Mouse (Mus musculus) kidney, adult 2 months (tissue): ENCODE results near the gene Wnt9b. TPM values are rescaled to one million over a fixed set of nuclear protein-coding genes. Genes with fewer than 3 reads are reported as not detected.

Source experiments
- DNase-seq: peaks from one replicate; pipeline ENCODE4 v3.0.0; 2021
- H3K27ac ChIP-seq: fragments of 200-500 bp; 2 replicates; pipeline ENCODE4 v1.5.1; 2012; ENCODE audit warnings: low read depth, low read length, control low read depth, inconsistent platforms; ENCODE audit not compliant: insufficient read depth
- H3K27me3 ChIP-seq: fragments of 200-500 bp; replicated peaks from 2 replicates; pipeline ENCODE4 v1.6.1; 2012; ENCODE audit warnings: mild to moderate bottlenecking, moderate library complexity, low read length, inconsistent platforms; ENCODE audit not compliant: control insufficient read depth, insufficient read depth
- H3K36me3 ChIP-seq: fragments of 200-500 bp; 2 replicates; pipeline ENCODE4 v1.6.1; 2012; ENCODE audit warnings: mild to moderate bottlenecking, moderate library complexity, low read length, inconsistent platforms; ENCODE audit not compliant: control insufficient read depth, insufficient read depth
- H3K4me1 ChIP-seq: fragments of 200-500 bp; 2 replicates; pipeline ENCODE4 v1.6.1; 2011; ENCODE audit warnings: low read length; ENCODE audit not compliant: control insufficient read depth, insufficient read depth
- H3K4me3 ChIP-seq: fragments of 200-500 bp; 2 replicates; pipeline ENCODE4 v1.5.1; 2011; ENCODE audit warnings: mild to moderate bottlenecking, low read depth, low read length, control low read depth; ENCODE audit not compliant: insufficient read depth
- CTCF ChIP-seq: fragments of 200-500 bp; conservative IDR thresholded peaks from 2 replicates; pipeline ENCODE4 v1.5.1; 2011; ENCODE audit warnings: low read depth, mild to moderate bottlenecking, control low read depth, low read length, moderate library complexity, mixed read lengths; ENCODE audit not compliant: insufficient read depth, insufficient read length
- POLR2A ChIP-seq: fragments of 200-500 bp; IDR thresholded peaks from one replicate; pipeline ENCODE4 v1.6.1; 2011; ENCODE audit warnings: low read depth, low read length, control low read depth
- WGBS: fragments of 180-500 bp; shearing (Covaris S2); methylation state at CpG from one replicate; pipeline ENCODE4 v1.1.7; 2018; 5-methylcytosine and 5-hydroxymethylcytosine counted together
- polyA plus RNA-seq: library from polyadenylated mRNA; depleted of rRNA; stranded (reverse); fragments of >200 nt; gene quantifications from 2 replicates; pipeline ENCODE4 v1.2.3, GENCODE M21; 2012

Wnt9b gene
- polyA plus RNA-seq, 1 experiment, result 2.7 TPM

- no peak for TF ChIP-seq POLR2A
- TF ChIP-seq CTCF, result no peak
- Histone ChIP-seq H3K36me3 (no peaks in the 10 kb centered on the region), H3K4me3 (no peak overlapping the region), H3K27me3 (no peaks in the 10 kb centered on the region), H3K4me1 (peaks cover 31% of the 10 kb centered on the region), H3K27ac (peak overlapping the region; percentile 33; the same call in 1 of the 2 replicates)
- WGBS, result 62% methylated on average over 2 of the region's 2 CpGs
- peak; percentile 74 for DNase-seq
Measured at GRCm38 (mm10) chr11:103714074-103714473, 35.5 kb downstream of the Wnt9b start.

DNA sequence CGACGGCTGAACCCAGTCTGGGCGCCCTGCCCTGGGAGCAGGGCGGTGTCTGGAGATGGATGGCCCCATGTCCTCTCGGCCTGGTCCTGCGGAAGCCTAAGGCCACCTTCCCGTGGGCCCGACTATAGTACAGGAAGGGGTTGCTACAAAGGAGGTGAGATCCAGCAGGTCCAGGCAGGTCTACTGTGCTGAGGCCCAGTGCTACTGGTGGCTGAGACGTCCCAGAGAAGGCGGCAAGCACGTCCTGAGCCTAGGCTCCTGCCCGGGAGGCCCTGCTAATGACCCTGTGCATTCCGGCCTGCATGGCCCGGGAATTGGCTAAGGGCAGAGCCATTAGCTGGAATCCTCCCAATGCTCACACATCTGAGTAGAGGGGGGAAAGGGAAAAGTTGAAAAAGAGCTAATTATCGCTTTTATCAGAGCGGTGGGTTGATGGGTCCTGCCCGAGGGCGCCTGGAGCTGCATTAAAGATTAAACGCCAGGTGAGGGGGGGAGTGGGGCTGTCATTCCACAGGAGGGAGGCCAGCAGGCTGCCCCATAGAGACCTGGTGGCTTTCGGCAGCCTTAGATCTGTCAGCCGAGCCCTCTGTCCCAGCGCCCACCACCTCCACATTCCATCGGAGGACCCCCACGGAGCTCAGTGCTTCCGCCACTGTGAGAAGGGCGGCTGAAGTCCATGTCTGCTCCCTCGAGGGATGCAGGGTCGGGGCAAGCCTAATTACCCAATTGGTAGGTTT lies 37.6 kb downstream of the Wnt9b start:
- Histone ChIP-seq H3K4me3 (no peak overlapping the region), H3K27me3 (no peaks in the 10 kb centered on the region), H3K4me1 (peaks cover 37% of the 10 kb centered on the region), H3K36me3 (no peaks in the 10 kb centered on the region), H3K27ac (no peak overlapping the region)
- WGBS, result 35% methylated on average over 28 of the region's 28 CpGs
- peak; percentile 59 for DNase-seq
- no peak for TF ChIP-seq POLR2A
- no peak for TF ChIP-seq CTCF

DNA sequence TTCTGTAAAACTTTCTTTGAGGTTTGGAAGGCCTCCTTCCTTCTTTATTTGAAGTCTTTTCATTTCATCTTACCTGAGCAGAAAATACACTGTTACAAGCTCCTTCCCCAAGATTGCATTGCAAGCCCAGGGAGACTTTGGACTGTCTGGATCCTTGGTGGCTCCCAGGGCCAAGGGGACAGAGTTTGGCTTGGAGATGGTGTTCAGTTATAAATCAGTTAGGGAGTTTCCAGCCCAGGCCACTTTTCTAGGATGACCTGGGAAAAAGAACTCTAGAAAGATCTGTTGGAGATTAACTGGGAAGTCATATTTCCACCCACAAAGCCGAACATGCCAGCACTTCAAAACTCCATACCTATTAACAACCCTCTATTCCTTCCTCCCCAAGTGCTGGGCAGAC lies 39.6 kb downstream of the Wnt9b start:
- peak overlapping the region; percentile 49 for H3K27ac ChIP-seq
- WGBS, result 50% methylated on average over 1 of the region's 1 CpGs
- TF ChIP-seq POLR2A, result no peak
- no peak for TF ChIP-seq CTCF
- DNase-seq, result peak; percentile 82
- no peaks in the 10 kb centered on the region for H3K36me3 ChIP-seq
- H3K27me3 ChIP-seq, result no peaks in the 10 kb centered on the region
- H3K4me3 ChIP-seq, result no peak overlapping the region
- peaks cover 37% of the 10 kb centered on the region for H3K4me1 ChIP-seq

DNA sequence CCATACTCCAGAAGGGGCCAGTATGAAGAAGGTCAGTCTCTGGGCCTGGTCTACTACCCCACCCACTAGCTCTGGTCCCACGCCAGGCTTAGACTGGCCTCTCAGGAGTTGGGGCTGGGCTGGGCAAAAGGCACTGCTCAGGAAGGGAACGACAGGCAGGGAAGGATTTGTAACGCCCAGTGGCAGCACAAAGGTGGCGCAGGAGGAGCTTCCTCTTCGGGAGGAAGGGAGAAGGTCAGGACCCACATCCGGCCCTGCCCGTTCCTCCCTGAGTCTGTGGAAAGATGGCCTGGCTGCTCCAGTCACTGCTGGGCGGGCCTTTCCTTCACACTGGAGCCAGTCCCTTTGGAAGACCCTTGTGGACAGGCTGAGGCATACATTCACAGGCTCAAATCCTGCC lies 42.6 kb downstream of the Wnt9b start:
- DNase-seq, result peak; percentile 93
- Histone ChIP-seq H3K27ac (peak overlapping the region; percentile 61), H3K27me3 (no peaks in the 10 kb centered on the region), H3K4me3 (no peak overlapping the region), H3K4me1 (peaks cover 30% of the 10 kb centered on the region), H3K36me3 (no peaks in the 10 kb centered on the region)
- no peak for TF ChIP-seq POLR2A
- TF ChIP-seq CTCF, result no peak; the same call in 1 of the 2 replicates
- 31% methylated on average over 8 of the region's 8 CpGs for WGBS

DNA sequence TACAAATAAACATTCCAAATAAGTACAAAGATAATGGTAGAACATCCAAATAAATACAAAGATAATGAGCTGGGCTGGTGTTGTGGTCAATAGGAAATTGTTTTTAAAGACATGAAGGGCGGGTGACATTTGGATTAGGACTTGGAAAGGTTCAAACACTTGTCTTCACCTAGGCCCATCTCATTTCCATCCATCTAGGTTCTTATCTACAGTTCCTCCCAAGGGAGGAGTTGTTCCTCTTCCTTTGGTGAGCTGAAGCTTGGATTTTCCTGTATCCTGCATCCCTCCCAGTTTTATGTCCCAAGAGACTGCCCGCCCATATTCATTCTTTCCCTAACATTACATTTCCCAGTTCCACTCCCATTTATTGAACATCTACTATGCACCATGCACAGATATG lies 51.4 kb downstream of the Wnt9b start:
- Histone ChIP-seq H3K27ac (peak overlapping the region; percentile 100), H3K4me3 (peak overlapping the region; percentile 96), H3K4me1 (peaks cover 6% of the 10 kb centered on the region; the same call in 1 of the 2 replicates), H3K36me3 (no peaks in the 10 kb centered on the region), H3K27me3 (no peaks in the 10 kb centered on the region)
- TF ChIP-seq CTCF (no peak), POLR2A (no peak)
- 50% methylated on average over 2 of the region's 2 CpGs for WGBS
- DNase-seq, result peak; percentile 45

DNA sequence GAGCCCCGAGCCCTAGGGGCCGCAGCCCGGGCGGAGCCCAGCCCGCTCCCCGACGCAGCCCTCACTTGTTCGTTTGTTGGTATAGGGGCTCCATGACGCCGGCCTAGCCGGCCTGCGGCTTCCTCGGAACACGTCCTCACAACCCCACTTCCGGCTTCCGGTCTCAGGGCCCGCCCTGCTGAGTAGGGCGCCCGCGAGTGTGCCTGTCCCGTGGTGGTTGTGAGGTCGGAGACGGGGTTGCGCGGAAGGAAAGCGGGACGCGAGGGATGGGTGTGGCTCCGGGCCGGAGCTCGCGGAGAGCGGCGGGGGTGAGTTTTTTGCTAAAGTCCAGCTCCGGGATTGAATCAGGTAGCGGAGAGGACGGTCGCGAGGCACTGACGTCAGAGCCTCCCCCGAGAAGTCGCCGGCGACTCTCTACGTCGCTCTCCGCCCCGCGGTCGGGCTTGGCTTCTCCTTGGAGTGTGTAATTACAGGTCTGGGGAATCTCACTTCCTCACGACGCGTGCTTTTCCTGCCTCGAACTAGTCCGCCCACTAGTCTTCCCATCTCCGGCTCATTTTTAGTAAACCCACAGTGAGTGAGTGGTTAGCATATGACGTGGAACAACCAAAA lies 52.0 kb downstream of the Wnt9b start, which contains the start of gene Gosr2:
Gene Gosr2, minus strand, starts transcription at position 334 of the 612 bp plus-strand sequence.
- peak within 1 kb of the TSS; percentile 100 for H3K27ac ChIP-seq
- DNase-seq, result peak; percentile 96
- TF ChIP-seq POLR2A (peak; percentile 61), CTCF (0 out of 2 replicates have a peak, but pooled peaks have one; percentile 6)
- H3K4me1 ChIP-seq, result peaks cover 6% of the 10 kb centered on the region; the same call in 1 of the 2 replicates
- H3K4me3 ChIP-seq, result peak within 1 kb of the TSS; percentile 96
- no peaks in the 10 kb centered on the region for H3K36me3 ChIP-seq
- WGBS, result under 1% methylated on average over 57 of the region's 57 CpGs
- H3K27me3 ChIP-seq, result no peaks in the 10 kb centered on the region
